Mouse (Mus musculus) limb, embryonic 11.5 days (tissue): ENCODE measurements around the gene Ntn1. TPM values are rescaled to one million over a fixed set of nuclear protein-coding genes. Genes with fewer than 3 reads are reported as not detected.

Experiments
- ATAC-seq: fragments of 200-750 bp; cut with Nextera tagmentation; 2 replicates; pipeline ENCODE4 v1.8.0; 2017; ENCODE audit warnings: low read depth; ENCODE audit not compliant: insufficient number of reproducible peaks, low FRiP score, low TSS enrichment
- DNase-seq: peaks from one replicate; pipeline ENCODE4 v3.0.0-alpha.2; 2015; ENCODE audit warnings: low spot score
- H3K27ac ChIP-seq: fragments of 300-500 bp; sonication (generic); replicated peaks from 2 replicates; pipeline ENCODE4 v1.5.1; 2014; ENCODE audit warnings: low read depth, mild to moderate bottlenecking, low read length
- H3K27me3 ChIP-seq: fragments of 300-500 bp; sonication (generic); 2 replicates; pipeline ENCODE4 v1.6.1; 2014; ENCODE audit warnings: mild to moderate bottlenecking, low read length, mixed read lengths; ENCODE audit not compliant: control insufficient read depth, insufficient read depth
- H3K36me3 ChIP-seq: fragments of 300-500 bp; sonication (generic); 2 replicates; pipeline ENCODE4 v1.6.1; 2014; ENCODE audit warnings: mild to moderate bottlenecking, low read length, moderate library complexity, mixed read lengths; ENCODE audit not compliant: control insufficient read depth, insufficient read depth
- H3K4me1 ChIP-seq: fragments of 300-500 bp; sonication (generic); 2 replicates; pipeline ENCODE4 v1.6.1; 2014; ENCODE audit warnings: low read length, mixed read lengths; ENCODE audit not compliant: control insufficient read depth, insufficient read depth
- H3K4me2 ChIP-seq: fragments of 300-500 bp; sonication (generic); 2 replicates; pipeline ENCODE4 v1.6.1; 2014; ENCODE audit warnings: low read depth, mild to moderate bottlenecking, moderate library complexity; ENCODE audit not compliant: severe bottlenecking
- H3K4me3 ChIP-seq: fragments of 300-500 bp; sonication (generic); 2 replicates; pipeline ENCODE4 v1.5.1; 2014; ENCODE audit warnings: low read depth, low read length
- H3K9ac ChIP-seq: fragments of 300-500 bp; sonication (generic); 2 replicates; pipeline ENCODE4 v1.6.1; 2014; ENCODE audit warnings: mild to moderate bottlenecking, low read length
- H3K9me3 ChIP-seq: fragments of 300-500 bp; sonication (generic); 2 replicates; pipeline ENCODE4 v1.6.1; 2016; ENCODE audit warnings: low read length; ENCODE audit not compliant: control insufficient read depth
- WGBS: fragments of 180-500 bp; shearing (Covaris S2); extraction: QIAGEN DNeasy Blood & Tissue Kit; methylation state at CpG from one replicate; pipeline ENCODE4 v1.1.7; 2014; 5-methylcytosine and 5-hydroxymethylcytosine counted together
- polyA plus RNA-seq: library from polyadenylated mRNA; unstranded; fragments of >200 nt; fragmentation: Nextera tagmentation; extraction: Ambion mirVana; gene quantifications from 2 replicates; pipeline ENCODE4 v1.2.1, GENCODE M21; 2014

Ntn1 gene
- polyA plus RNA-seq, 1 experiment from 2014 or later: 3.3 TPM

DNA sequence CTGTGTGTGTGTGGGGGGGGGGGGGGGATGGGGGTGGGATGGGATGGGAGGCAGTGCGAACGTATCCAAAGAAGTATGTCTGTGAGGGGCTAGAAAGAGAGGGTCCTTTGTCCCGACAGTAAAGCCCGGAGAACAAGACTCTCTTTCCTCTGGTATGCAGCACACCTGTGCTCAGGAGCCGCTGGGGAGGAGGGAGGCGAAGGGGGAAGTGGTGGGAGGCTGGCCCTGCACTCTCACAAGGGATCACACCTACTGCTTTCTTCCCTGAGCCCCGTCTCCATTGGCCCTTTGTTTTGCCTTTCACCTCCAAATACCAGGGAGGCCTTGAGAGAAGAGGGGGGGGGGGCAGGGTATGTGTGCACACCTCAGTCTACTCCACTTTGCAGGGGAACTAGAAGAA, 123.7 kb downstream of the Ntn1 start:
- no peaks in the 10 kb centered on the region for H3K27me3 ChIP-seq
- no peak overlapping the region for H3K4me2 ChIP-seq
- no peak overlapping the region for H3K4me3 ChIP-seq
- ATAC-seq (no peak), DNase-seq (no peak)
- 45% methylated on average over 7 of the region's 7 CpGs for WGBS
- H3K9me3 ChIP-seq: no peaks in the 10 kb centered on the region
- H3K4me1 ChIP-seq: peaks cover 3% of the 10 kb centered on the region; the same call in 1 of the 2 replicates
- no peaks in the 10 kb centered on the region for H3K36me3 ChIP-seq
- no peak overlapping the region for H3K9ac ChIP-seq
- H3K27ac ChIP-seq: no peak overlapping the region

DNA sequence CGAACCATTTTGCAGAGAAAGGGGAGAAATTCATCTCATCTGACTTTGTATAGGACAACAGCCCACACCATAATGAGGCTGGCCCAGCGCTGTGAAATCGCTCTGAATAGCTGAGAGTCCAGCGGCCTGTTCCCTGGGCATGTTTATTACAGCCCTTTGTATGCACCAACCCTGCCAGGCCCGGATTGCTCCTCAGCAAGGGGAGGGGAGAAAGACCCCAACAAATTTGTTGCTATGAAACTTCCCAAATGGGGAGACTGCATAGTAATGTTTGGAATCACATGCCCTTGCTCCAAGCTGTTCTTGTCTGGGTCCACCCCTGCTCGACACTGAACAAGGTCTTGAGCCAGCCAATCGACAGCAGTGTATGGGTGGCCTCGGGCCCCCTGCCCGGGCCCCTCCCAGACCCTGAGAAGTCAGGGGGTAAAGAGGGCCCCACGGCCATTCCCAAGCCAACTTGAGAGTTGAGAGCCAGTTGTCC, 126.3 kb downstream of the Ntn1 start:
- 65% methylated on average over 10 of the region's 10 CpGs for WGBS
- no peak overlapping the region for H3K9ac ChIP-seq
- ATAC-seq (no peak), DNase-seq (no peak)
- no peaks in the 10 kb centered on the region for H3K9me3 ChIP-seq
- no peak overlapping the region for H3K27ac ChIP-seq
- H3K4me3 ChIP-seq: no peak overlapping the region
- no peak overlapping the region for H3K4me2 ChIP-seq
- no peaks in the 10 kb centered on the region for H3K27me3 ChIP-seq
- H3K4me1 ChIP-seq: 0 out of 2 replicates have a peak, but pooled peaks cover 3% of the 10 kb centered on the region
- no peaks in the 10 kb centered on the region for H3K36me3 ChIP-seq

DNA sequence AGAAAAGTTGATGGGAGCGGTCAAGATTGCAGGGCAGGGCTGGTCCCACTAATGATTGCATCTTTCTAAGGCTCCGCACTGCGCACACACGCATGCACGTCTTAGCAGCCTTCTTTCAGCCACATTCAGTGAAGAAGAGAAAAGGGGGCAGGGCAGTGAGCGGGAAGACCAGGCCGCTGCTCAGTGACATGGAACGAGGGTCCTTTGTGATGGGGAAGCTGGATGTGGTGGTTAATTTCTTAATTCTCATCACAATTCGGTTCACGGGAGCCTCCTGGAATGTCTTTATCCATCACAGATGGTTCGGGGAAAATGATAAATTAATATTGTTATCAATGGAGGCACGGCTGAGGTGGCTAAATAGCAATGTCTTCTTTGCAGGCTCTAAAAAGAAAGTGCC, 126.8 kb downstream of the Ntn1 start:
- Histone ChIP-seq H3K4me2 (no peak overlapping the region), H3K27ac (no peak overlapping the region), H3K9me3 (no peaks in the 10 kb centered on the region), H3K4me1 (0 out of 2 replicates have a peak, but pooled peaks cover 3% of the 10 kb centered on the region), H3K9ac (no peak overlapping the region), H3K4me3 (no peak overlapping the region), H3K27me3 (no peaks in the 10 kb centered on the region), H3K36me3 (no peaks in the 10 kb centered on the region)
- WGBS: 88% methylated on average over 12 of the region's 12 CpGs
- ATAC-seq: no peak
- no peak for DNase-seq

DNA sequence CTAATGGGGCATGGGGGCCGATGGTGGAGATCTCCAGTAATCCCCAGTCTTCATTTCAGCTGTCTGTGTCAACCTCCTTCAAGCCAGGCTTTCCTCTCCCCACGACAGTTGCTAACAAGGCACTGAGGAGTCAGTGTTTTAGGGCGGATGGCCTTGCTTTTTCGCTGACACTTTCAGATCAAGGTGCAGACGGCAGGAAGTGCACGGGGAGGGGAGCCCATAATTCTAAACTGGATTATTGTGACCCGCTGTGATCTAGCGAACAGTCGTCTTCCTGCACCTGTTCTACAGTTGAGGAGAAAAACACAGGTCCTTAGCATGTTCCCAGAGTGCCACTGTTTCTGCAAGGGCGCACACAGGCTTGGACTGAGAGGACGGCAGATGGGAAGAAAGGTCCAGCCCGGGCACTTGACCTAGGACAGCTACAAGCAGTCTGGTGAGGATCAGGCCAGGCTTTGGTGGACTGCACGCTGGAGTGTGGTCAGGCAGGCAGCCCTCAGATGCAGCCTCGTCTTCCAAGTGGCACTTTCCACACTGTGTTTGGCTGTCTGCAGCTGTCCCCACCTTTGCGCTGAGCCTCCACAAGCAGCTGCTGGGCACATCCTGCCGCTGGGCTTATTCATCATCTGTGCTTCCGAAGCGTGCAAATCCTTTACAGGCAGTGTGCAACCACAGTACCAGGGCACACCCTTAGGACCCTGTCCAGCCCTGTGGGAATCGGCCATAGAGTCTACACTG, 129.7 kb downstream of the Ntn1 start:
- H3K4me1 ChIP-seq: 0 out of 2 replicates have a peak, but pooled peaks cover 3% of the 10 kb centered on the region
- 67% methylated on average over 19 of the region's 19 CpGs for WGBS
- no peak for ATAC-seq
- H3K27ac ChIP-seq: no peak overlapping the region
- no peaks in the 10 kb centered on the region for H3K9me3 ChIP-seq
- no peak overlapping the region for H3K4me2 ChIP-seq
- H3K36me3 ChIP-seq: no peaks in the 10 kb centered on the region
- no peak overlapping the region for H3K9ac ChIP-seq
- DNase-seq: no peak
- H3K4me3 ChIP-seq: no peak overlapping the region
- H3K27me3 ChIP-seq: no peaks in the 10 kb centered on the region

DNA sequence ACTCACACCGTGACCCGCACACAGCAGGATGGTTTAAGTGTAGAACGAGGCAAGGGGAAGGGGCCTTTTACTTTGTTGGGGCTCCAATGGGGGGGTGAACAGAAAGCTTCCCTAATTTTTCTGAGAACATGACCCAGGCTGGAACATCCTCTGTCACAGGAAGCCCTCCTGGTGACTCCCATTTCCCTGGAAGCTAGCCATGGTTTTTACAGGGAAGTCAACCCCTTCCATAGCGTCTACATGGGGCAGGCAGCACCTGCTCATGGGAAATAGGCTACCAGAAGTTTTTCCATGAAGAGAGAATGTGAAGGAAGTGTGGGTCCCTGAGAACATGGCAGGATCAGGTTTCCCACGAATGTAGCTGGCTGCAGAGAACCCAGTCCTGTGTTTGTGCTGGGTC, 136.3 kb downstream of the Ntn1 start:
- Histone ChIP-seq H3K9ac (no peak overlapping the region), H3K4me2 (no peak overlapping the region), H3K27me3 (no peaks in the 10 kb centered on the region), H3K4me1 (no peaks in the 10 kb centered on the region), H3K27ac (no peak overlapping the region), H3K36me3 (no peaks in the 10 kb centered on the region), H3K4me3 (no peak overlapping the region), H3K9me3 (no peaks in the 10 kb centered on the region)
- ATAC-seq: no peak
- 84% methylated on average over 5 of the region's 5 CpGs for WGBS
- DNase-seq: no peak

DNA sequence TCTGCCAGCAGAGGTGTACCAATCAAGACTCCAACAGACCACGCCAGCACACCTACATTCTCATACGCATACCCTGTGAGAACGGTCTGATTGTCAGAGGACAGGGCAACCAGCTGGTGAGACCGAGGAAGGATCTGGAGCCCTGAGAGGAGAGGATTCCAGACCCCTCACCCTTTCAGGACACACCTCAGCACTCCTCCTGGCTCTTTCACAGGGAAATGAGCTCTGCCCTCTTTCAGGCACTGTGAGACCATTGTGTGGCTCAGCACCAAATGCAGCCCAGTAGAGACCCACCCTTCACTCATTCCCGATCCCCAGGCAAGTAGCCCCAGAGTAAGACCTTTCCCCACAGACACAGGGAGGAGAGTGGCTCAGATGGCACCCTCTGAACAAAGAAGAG, 137.5 kb downstream of the Ntn1 start:
- Histone ChIP-seq H3K9ac (no peak overlapping the region), H3K27me3 (no peaks in the 10 kb centered on the region), H3K4me1 (no peaks in the 10 kb centered on the region), H3K36me3 (no peaks in the 10 kb centered on the region), H3K4me3 (no peak overlapping the region), H3K4me2 (no peak overlapping the region), H3K9me3 (no peaks in the 10 kb centered on the region), H3K27ac (no peak overlapping the region)
- no peak for ATAC-seq
- DNase-seq: no peak
- 91% methylated on average over 5 of the region's 5 CpGs for WGBS

DNA sequence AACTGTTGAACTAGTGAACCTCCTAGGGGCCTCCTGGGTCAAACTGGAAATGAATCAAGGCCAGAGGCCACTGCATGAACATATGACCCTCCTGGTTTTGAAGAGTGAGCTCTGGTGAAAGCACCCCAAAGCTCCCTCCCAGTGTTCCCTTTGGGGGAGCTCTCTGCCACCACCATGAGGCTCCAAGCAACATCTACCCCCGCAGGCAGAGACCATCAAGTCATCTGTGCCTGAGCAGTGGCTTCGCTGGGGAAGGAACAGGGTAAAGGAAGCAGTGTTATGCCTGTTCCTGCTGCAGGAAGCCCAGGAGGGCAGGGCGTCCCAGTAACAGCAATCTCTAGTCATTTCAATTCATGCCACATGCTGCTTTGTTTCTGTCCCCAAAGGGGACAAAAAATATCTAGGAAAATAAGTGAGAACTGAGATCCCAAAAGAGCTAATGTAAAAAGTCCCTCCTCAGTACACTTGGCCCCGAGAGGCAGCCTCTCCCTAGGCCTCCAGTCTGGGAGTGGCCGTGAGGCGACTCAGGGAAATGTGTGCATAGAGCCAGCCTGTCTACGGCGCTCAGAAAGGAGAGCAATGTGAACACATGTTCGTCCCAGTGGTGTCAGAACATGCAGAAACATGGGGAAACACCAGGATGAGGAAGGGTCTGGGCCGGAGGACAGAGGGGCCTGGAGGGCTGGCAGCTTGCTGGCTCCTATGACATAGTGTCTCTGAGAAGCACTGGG, 139.3 kb downstream of the Ntn1 start:
- 82% methylated on average over 10 of the region's 10 CpGs for WGBS
- Histone ChIP-seq H3K27me3 (no peaks in the 10 kb centered on the region), H3K9ac (no peak overlapping the region), H3K4me3 (no peak overlapping the region), H3K36me3 (no peaks in the 10 kb centered on the region), H3K9me3 (no peaks in the 10 kb centered on the region), H3K4me2 (no peak overlapping the region), H3K27ac (no peak overlapping the region), H3K4me1 (no peaks in the 10 kb centered on the region)
- DNase-seq (no peak), ATAC-seq (no peak)

DNA sequence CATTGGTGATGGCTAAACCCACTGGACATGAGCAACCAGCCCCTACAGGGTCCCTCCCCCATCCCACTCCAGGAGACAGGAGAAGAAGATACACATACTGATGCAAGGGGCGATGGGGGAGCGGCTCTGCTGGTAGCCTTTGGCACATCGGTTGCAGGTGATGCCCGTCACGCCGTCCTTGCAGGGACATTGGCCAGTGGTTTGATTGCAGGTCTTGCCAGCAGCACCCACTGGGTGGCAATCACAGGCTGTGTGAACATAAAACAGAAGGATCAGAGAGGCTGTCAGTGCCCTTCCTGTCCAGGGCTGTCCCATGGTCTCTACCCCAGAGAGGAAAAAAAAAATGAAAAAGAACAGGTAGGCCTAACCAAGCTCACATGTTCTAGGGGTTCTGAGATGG, 140.2 kb downstream of the Ntn1 start:
- ATAC-seq (no peak), DNase-seq (no peak)
- no peaks in the 10 kb centered on the region for H3K4me1 ChIP-seq
- no peak overlapping the region for H3K27ac ChIP-seq
- WGBS: 98% methylated on average over 6 of the region's 6 CpGs
- no peaks in the 10 kb centered on the region for H3K27me3 ChIP-seq
- H3K9me3 ChIP-seq: no peaks in the 10 kb centered on the region
- no peaks in the 10 kb centered on the region for H3K36me3 ChIP-seq
- H3K4me2 ChIP-seq: no peak overlapping the region
- H3K9ac ChIP-seq: no peak overlapping the region
- no peak overlapping the region for H3K4me3 ChIP-seq
